Mouse (Mus musculus) spleen, adult 2 months (tissue): ENCODE measurements around the gene Fxn.

Source experiments
- CTCF ChIP-seq: fragments of 200-500 bp; IDR thresholded peaks from 2 replicates; pipeline ENCODE4 v1.5.1; 2011; ENCODE audit warnings: mild to moderate bottlenecking, inconsistent platforms; ENCODE audit not compliant: insufficient read depth, insufficient read length, insufficient replicate concordance; ENCODE audit errors: extremely low read depth
- POLR2A ChIP-seq: fragments of 200-500 bp; IDR thresholded peaks from 2 replicates; pipeline ENCODE4 v1.6.1; 2011; ENCODE audit warnings: low read depth, low read length, inconsistent platforms

DNA sequence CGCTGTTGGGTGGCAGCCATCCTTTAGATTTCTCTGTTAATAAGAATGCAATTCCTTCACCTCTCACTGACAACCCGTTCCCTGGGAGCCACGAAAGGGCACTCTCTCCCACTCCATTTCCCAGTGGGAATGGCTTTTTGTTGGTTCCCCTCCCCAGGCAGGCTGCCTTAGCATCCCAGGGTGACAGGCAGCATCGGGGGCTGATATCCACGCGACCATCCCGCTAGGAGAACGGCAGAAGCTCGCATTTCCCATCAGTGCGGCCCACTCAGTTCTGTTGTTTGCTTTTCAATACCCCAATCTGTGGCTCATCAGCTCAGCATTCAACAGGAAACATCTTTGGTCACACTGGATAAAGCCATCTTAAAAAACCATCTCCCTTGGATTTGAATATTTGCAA lies 21.8 kb upstream of the Fxn start:
- no peak for TF ChIP-seq CTCF
- TF ChIP-seq POLR2A: no peak
